Mouse (Mus musculus) olfactory bulb, adult 2 months (tissue): ENCODE measurements at regions not wholly inside any gene's neighbourhood (a gene's known extent, or its start where the extent isn't known, plus 50 kb on each side); places are given as distances from the start of the nearest gene placed in this dataset.

Source experiments
- CTCF ChIP-seq: fragments of 200-500 bp; IDR thresholded peaks from 2 replicates; pipeline ENCODE4 v1.5.1; 2012; ENCODE audit warnings: low read depth, mild to moderate bottlenecking, low read length, moderate library complexity; ENCODE audit not compliant: insufficient read depth
- POLR2A ChIP-seq: fragments of 200-500 bp; IDR thresholded peaks from 2 replicates; pipeline ENCODE4 v1.6.1; 2012; ENCODE audit warnings: mild to moderate bottlenecking, low read depth, low read length, moderate library complexity; ENCODE audit not compliant: insufficient read depth

GRCm38 (mm10) chr9:112905955-112906354 is 670.2 kb upstream of the Arpp21 start:
- TF ChIP-seq POLR2A (no peak), CTCF (no peak)
